Mouse (Mus musculus): ENCODE results near the gene Slc25a23.
A peak's percentile ranks its signal among the peaks of the same experiment; 100 is the strongest.

Gene Slc25a23

GRCm38 (mm10) chr17:57059486-57059977, at the start of gene Slc25a23:
Gene Slc25a23 (minus strand): TSS chr17:57059863.
- peak; percentile 79 to 81 for DNase-seq (ENCODE audit: low spot score in 2 of 2)

GRCm38 (mm10) chr17:57108666-57109171, 49.1 kb upstream of the Slc25a23 start:
- no peak for DNase-seq (ENCODE audit: low spot score in 2 of 2)

GRCm38 (mm10) chr17:57108040-57108665, 48.5 kb upstream of the Slc25a23 start:
- DNase-seq (ENCODE audit: low spot score in 2 of 2) = no peak

GRCm38 (mm10) chr17:57107064-57107463, 47.4 kb upstream of the Slc25a23 start:
- no peak for DNase-seq (ENCODE audit: low spot score in 2 of 2)

- DNase-seq (ENCODE audit: low spot score in 2 of 2) = no peak
These were observed 46.3 kb upstream of the Slc25a23 start for GRCm38 (mm10) chr17:57106035-57106368.

- DNase-seq (ENCODE audit: low spot score in 2 of 2) = peak in 1 of 2 experiments; percentile 31
These were observed 45.7 kb upstream of the Slc25a23 start, which contains the start of gene Tnfsf9 for GRCm38 (mm10) chr17:57105181-57106034. Gene Tnfsf9 (plus strand): TSS chr17:57105325.

GRCm38 (mm10) chr17:57104496-57104895, 44.8 kb upstream of the Slc25a23 start:
- no peak for DNase-seq (ENCODE audit: low spot score in 2 of 2)

- DNase-seq (ENCODE audit: low spot score in 2 of 2) = no peak
These were observed 42.6 kb upstream of the Slc25a23 start for GRCm38 (mm10) chr17:57102276-57102675.

GRCm38 (mm10) chr17:57099629-57100325, 40.1 kb upstream of the Slc25a23 start:
- no peak for DNase-seq (ENCODE audit: low spot score in 2 of 2)

GRCm38 (mm10) chr17:57098321-57098720, 38.7 kb upstream of the Slc25a23 start:
- no peak for DNase-seq (ENCODE audit: low spot score in 2 of 2)

- peak; percentile 58 to 82 for DNase-seq (ENCODE audit: low spot score in 2 of 2)
These were observed 36.9 kb upstream of the Slc25a23 start for GRCm38 (mm10) chr17:57096623-57096920.

GRCm38 (mm10) chr17:57095855-57096622, 36.4 kb upstream of the Slc25a23 start:
- no peak for DNase-seq (ENCODE audit: low spot score in 2 of 2)

GRCm38 (mm10) chr17:57094222-57094621, 34.6 kb upstream of the Slc25a23 start:
- no peak for DNase-seq (ENCODE audit: low spot score in 2 of 2)

- peak; percentile 77 to 83 for DNase-seq (ENCODE audit: low spot score in 2 of 2)
These were observed 27.6 kb upstream of the Slc25a23 start, which contains the start of gene Tubb4a for GRCm38 (mm10) chr17:57087049-57087832. Gene Tubb4a (minus strand): TSS chr17:57087782.

GRCm38 (mm10) chr17:57085970-57086757, 26.5 kb upstream of the Slc25a23 start:
- peak in 1 of 2 experiments; percentile 19 for DNase-seq (ENCODE audit: low spot score in 2 of 2)

- DNase-seq (ENCODE audit: low spot score in 2 of 2) = no peak
These were observed 22.8 kb upstream of the Slc25a23 start for GRCm38 (mm10) chr17:57082481-57082880.

- no peak for DNase-seq (ENCODE audit: low spot score in 2 of 2)
These were observed 21.7 kb upstream of the Slc25a23 start for GRCm38 (mm10) chr17:57081234-57081842.

GRCm38 (mm10) chr17:57079919-57080318, 20.3 kb upstream of the Slc25a23 start:
- DNase-seq (ENCODE audit: low spot score in 2 of 2) = no peak

- DNase-seq (ENCODE audit: low spot score in 2 of 2) = no peak
These were observed 18.7 kb upstream of the Slc25a23 start, which contains the start of gene Dennd1c for GRCm38 (mm10) chr17:57078336-57078735. Gene Dennd1c (minus strand): TSS chr17:57078514.
